Mouse (Mus musculus): ENCODE measurements at regions not wholly inside any gene's neighbourhood (a gene's known extent, or its start where the extent isn't known, plus 50 kb on each side); places are given as distances from the start of the nearest gene placed in this dataset.

- no peak for TF ChIP-seq POLR2A (IDR thresholded peaks at IDR 0.05; ENCODE audit: control insufficient read depth, extremely low read depth, insufficient read depth, low read length, poor library complexity)
- no peak for TF ChIP-seq CTCF (IDR thresholded peaks at IDR 0.05; ENCODE audit: borderline replicate concordance, control insufficient read depth, extremely low read depth, insufficient read depth, low read length, poor library complexity)
Measured at GRCm38 (mm10) chr2:30681642-30682041, 86.8 kb downstream of the Cstad start.
